Mouse (Mus musculus): Measurements from ENCODE around the gene Actb. TPM values are rescaled to one million over a fixed set of nuclear protein-coding genes. Genes with fewer than 3 reads are reported as not detected.
A peak's percentile ranks its signal among the peaks of the same experiment; 100 is the strongest.

Actb gene
- total RNA-seq, 4 experiments from 2014 or later = 3,015 to 3,481 (median 3,228) TPM

GRCm38 (mm10) chr5:142921074-142921459, 14.5 kb upstream of the Actb start:
- DNase-seq = no peak

GRCm38 (mm10) chr5:142920311-142921073, 13.9 kb upstream of the Actb start:
- peak; percentile 88 for DNase-seq

- DNase-seq = no peak
Measured at GRCm38 (mm10) chr5:142917402-142917801, 10.8 kb upstream of the Actb start.

GRCm38 (mm10) chr5:142916593-142916992, 10.0 kb upstream of the Actb start:
- DNase-seq = no peak

GRCm38 (mm10) chr5:142915231-142915630, 8.7 kb upstream of the Actb start:
- DNase-seq = no peak

GRCm38 (mm10) chr5:142912739-142913138, 6.2 kb upstream of the Actb start:
- no peak for DNase-seq

GRCm38 (mm10) chr5:142912320-142912719, 5.8 kb upstream of the Actb start:
- no peak for DNase-seq

GRCm38 (mm10) chr5:142911629-142912028, 5.1 kb upstream of the Actb start:
- no peak for DNase-seq

GRCm38 (mm10) chr5:142909576-142910278, 3.2 kb upstream of the Actb start:
- no peak for DNase-seq

- no peak for DNase-seq
Measured at GRCm38 (mm10) chr5:142908941-142909575, 2.5 kb upstream of the Actb start.

- peak; percentile 90 for DNase-seq
Measured at GRCm38 (mm10) chr5:142907803-142908559, 1.4 kb upstream of the Actb start.

GRCm38 (mm10) chr5:142907048-142907802, 671 bp upstream of the Actb start:
- no peak for DNase-seq

GRCm38 (mm10) chr5:142905725-142906531, 626 bp downstream of the Actb start:
- peak; percentile 99 for DNase-seq

- no peak for DNase-seq
Measured at GRCm38 (mm10) chr5:142905038-142905695, 1.4 kb downstream of the Actb start.

- DNase-seq = no peak
Measured at GRCm38 (mm10) chr5:142904208-142905037, 2.1 kb downstream of the Actb start.

GRCm38 (mm10) chr5:142903470-142904207, 2.9 kb downstream of the Actb start:
- no peak for DNase-seq

GRCm38 (mm10) chr5:142902506-142903314, 3.8 kb downstream of the Actb start:
- DNase-seq = no peak
